Mouse (Mus musculus) right cerebral cortex, postnatal 36 days (tissue): ENCODE measurements around the gene Mfsd5.

Experiments used
- DNase-seq, 2 experiments: peaks; one replicate each; pipeline ENCODE4 v3.0.0; 2022; ENCODE audit warnings: low spot score in 2 of 2, mixed read lengths in 1 of 2

The Mfsd5 gene

DNA sequence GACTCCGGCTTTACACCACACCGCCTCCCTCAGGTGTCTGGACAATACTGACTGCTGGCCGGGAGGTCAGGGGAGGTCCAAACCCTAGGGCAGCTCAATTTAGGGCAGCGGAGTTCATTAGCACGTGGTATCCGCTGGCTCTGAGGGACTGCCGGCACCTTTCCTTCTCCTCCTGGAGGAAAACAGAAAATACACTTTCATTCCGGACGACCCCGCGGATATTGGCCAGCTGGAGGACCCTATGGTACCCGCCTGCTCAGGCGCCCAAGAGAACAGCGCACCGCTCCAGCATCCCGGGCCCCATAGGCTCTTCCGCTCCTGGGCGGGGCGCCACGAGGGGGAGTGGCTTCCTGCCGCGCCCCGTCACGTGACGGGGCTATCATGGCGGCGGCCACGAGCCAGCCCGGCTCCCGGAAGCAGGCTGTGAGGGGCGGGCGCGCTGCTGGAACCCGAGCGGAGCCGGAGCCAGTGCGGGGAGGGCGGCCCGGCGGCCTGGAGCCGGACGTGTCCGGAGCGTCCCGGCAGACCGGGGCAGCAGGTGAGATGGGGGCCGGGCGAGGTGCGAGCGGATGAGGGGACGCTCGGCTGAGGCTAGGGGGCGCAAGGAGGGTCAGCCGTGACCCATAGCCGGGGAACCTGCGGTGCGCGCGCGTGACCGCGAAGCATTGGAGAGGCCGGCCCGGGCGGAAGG, at the start of gene Mfsd5:
Mfsd5 (plus strand) TSS at position 363 of the 691 bp plus-strand sequence.
- peak; percentile 73 to 78 for DNase-seq

DNA sequence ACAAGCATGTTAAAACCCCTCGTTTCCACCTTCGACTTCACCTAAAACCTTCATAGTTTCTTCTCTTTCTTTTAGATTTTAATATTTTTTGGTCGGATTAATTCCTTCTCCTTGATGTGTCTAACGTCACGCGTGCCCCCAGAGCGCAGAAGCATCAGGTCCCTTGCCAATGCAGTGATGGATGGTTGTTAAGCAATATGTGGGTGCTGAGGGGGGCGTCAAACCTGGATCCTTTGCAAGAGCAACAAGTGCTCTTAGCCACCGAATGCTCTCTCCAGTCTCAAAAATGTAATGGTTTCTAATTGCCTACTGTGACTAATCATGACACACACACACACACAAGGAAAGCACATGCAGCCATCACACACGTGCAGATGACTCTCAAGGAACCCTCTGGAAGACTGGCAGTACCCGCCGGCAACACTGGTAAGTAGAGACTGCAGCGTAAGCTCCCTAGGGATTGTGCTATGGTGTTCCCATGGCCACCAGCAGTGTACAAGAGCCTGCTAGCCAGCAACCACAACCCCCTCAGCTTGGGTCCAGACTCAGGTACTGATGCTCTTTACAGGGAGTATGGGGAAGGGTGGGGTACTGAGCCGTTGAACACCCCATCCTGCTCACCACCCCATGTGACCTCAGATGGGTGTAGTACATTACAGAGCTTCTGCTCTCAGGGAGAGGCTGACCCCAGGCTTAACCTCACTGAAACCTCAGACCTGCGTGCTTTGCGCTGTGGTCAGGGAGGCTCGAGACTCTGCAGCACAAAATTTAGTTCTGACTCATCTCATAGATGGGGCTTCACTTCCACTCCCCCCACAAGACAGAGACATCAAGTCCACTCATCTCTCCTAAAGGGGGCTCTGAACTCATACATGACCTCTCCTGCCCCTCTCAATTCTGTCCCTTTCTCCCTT, 48.6 kb upstream of the Mfsd5 start:
- no peak for DNase-seq

DNA sequence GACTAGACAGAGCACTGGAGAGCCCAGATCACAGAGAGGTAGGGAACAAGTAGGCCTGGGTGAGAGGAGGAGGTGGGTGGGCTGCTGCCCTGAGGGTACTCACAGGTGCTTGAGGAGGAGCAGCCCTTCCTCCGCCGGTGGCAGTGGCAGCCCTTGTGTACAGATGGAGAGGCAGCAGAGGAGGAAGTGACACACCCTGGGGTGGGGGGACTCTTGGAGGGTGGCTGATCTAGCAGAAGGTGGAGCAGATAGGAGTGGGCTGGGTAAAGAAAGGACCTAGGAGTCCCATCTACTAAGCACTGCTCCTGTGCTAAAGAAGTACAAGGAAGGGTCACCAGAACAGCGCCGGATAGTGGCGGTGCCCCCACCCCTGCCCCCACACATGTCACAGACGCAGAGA, 47.5 kb upstream of the Mfsd5 start, which contains the start of gene Itgb7:
Itgb7 (minus strand) TSS at position 197 of the 400 bp plus-strand sequence.
- no peak for DNase-seq

DNA sequence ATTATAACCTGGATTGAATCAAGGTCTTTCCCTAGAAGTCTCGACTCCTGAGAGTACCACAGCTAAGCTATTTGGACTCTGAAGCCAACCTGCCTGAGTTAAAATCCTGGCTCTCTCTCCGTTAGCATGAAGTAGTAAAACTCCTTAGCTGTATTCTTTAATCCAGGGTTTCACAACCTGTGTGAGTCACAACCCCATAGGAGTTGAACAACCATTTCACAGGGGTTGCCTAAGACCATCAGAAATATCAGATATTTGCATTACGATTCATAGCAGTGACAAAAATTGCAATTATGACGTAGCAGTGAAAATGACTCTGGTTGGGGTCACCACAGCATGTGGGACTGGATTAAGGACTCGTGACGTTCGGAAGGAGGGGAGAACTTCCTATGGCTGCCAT, 46.5 kb upstream of the Mfsd5 start:
- no peak for DNase-seq

DNA sequence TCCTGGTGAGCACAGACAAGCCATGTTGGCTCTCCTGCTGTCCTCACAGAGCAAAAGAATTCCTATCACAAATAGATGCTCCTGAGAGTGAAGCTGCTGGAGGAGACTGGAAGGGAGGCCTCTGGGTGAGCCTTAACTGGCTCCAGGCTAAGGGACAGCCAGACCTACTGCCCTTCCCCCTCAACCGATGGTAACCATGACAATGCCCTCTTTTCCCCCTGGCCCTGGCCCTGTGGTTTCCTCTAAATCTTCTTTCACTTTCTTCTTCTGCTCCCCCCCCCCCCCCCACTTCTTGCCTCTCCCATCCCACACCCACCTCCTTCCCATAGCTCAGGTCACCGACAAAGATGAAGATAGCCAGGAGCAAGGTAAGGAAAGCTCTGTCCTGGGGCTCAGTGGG, 45.4 kb upstream of the Mfsd5 start:
- DNase-seq = no peak

DNA sequence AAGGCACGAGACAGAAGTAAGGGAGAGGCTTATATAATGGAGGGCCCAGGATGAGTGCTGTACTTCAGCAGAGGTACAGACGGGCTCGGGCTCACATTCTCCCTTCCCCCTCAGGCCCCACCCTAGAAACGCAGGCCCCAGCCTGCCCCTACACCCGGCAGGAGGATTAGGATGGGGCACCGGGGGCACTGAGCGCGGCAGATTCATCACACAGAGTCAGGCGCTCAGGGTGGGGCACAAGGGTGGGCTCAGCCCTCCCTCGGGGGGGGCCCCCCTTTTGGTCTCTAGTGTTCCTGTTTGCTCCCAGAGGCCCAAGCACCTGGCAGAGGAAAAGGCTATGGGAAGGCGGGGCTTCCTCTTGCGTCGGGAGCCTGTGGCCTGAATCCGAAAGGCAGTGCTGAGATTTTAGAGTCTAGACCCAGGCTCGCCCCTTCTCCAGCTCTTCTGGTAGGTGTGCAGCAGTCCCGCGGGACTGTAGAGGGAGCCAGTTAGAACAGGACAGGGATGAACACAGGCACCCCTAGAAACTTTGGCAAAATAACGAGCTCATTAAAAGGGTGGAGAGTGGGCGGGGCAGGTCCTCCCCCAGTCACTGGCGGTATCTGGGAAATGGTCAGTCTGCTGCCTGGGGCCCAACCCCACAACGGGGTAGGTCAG, 43.8 kb upstream of the Mfsd5 start:
- DNase-seq = no peak

DNA sequence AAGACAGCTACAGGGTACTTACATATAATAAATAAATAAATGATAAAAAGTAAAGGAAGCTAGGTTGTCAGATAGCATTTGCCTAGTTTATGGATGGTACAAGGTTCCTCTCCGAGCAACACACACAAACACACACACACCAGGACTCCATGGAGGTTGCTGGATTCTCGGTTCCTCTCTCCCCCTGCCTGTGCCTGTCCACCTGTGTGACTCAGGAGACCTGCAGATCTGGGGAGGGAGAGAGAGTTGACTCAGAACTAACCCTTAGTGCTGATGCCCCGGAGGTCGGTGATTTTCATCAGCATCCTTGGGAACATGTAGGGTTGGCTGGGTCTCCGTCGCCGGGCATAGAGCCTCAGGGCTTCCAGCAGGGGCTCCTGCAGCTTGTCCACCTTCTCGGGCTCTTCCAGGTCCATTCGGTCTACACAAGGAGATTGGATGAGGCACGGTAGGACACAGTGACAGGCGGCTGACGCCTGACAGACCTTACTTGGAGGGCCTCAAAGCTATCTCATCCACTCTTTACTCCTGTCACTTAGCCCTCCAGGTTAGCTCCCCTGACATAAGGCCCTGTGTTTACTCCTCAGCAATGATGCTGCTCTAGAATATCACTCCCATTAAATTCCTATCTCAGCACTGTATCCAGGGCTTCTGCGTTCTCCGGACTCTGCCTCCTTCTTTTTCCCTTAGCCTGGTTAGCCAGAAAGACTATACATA, 40.6 kb upstream of the Mfsd5 start:
- DNase-seq = no peak

DNA sequence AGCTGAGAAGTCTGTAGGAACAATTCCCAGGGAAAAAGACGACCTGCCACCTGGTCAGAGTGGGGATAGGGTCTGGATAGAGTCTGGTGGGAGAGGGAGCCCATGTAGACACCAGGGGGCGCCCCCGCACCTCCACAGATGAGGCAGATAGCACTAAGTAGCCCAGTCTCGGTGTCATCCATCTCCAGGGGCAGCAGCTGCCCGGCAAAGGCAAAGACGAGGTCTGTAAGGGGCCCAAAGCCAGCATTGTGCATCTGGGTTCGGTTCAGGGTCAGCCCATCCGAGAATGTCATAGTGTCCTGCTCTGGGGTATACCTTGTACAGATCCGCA, 40.0 kb upstream of the Mfsd5 start:
- DNase-seq = peak in 1 of 2 experiments; percentile 67

DNA sequence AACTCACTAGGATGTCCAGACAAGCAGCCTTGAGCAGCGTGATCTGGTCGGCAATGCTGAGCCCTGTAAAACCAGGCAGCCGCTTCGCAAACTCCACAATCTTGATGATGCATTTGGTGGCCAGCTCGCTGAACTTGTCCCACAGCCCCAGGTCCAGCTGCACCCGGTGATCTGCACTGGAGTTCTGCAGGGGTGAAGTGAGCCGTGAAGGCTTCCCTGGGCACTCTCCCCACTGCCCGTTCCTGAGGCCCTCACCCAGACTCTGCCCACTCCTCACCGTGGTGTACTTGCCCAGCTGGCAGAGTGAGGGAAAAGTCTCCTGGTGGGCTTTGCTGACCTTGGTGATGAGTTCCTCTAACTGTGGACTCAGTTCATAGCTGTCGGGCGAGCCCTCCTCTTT, 39.4 kb upstream of the Mfsd5 start:
- DNase-seq = no peak

DNA sequence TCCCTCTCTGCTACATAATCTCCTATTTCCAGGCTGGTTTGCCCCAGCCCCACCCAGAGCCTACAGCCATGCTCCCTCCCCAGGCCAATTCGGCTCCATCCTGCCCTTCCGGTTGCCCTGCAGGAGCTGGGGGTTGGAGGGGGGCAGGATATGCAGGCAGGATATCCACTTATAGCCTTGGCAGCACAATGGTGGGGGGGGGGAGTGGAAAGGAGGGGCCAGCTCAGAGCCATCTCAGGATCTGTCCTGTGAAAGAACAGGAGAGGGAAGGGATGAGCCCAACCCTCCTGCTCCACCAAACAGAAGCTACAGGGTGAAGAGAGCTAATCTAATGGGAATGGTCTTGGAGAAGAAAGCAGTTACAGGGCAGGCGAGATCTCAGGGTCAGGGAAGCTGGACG, 38.6 kb upstream of the Mfsd5 start:
- no peak for DNase-seq

DNA sequence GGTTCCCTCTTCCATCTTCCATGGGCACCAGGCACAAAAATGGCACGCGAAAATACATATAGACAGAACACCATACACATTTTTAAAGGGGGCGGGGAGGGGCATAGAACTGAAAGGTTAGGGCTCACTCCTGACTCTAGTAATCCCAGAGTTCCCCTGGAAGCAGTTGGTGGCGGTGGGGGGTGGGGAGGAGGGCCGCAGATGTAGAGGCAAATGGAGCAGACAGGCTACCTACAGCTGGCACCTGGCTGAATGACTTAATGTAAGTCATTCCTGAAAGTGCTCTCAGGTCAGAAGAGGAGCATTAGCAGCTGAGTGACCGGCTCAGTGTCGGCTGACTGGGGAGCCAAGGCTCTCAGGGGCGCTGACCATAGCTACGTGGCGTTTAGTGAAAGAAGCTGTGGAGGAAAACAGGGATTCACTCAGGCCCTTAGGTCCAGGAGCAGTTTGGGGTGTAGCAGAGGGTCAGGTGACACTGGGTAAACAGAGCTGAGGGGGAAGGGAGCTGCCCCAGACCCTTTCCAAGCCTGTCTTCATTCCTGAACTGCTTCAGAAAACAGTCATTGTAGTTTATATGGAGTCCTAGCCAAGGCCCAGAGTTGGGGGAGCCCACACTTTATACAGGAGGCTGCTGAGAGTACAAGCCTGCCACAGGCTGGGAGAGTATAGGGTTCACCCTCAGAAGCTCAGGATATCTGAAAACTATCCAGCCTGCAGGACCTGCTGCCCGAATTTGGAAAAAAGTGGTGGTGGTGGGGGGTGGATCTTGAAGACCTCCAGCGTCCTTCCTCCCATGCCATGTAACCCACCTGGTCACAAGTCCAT, 36.6 kb upstream of the Mfsd5 start:
- no peak for DNase-seq

DNA sequence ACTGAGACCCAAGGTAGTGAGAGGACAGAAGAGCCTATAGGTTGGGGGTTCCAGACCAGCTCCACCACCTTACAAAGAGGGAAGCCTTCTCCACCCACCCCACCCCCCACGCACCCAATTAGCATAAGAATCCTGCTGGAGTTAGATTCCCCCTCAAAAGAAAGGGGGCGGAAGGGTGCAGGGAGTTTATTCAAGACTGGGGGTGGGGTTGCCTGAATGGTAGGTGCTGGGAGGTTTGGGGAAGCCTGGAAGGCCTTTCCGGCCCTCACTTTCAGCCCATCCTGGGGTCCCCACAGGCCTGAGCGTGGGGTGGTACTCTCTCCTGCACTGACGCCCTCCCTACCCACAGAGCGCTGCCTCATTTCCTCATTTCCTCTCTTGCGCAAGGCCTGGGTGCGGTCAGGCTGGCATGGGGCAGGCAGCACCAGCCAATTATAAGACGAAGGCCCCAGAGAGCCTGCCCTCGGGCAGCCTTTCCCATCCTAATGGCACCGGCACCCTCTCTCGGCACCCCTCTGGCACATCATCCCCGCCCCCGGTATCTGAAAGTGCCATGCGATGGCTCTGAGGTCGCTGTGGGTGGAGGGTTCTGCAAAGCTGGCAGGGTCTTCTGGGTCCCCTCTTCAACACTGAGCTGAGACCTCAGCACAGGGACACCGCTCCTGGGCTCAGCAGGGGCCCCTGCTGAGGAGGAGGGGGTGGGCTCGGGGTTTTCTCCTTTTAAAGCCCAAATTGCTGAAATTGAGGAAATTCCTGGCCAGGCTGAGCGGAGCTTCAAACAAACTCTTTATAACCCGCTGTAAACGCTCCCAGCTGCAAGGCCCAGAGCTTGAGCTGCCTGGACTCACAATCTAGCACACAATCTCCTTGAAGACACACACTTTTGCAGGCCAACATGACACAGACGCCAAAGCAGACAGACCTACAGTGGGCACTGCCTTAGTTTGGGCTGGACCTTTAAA, 35.7 kb upstream of the Mfsd5 start:
- no peak for DNase-seq

DNA sequence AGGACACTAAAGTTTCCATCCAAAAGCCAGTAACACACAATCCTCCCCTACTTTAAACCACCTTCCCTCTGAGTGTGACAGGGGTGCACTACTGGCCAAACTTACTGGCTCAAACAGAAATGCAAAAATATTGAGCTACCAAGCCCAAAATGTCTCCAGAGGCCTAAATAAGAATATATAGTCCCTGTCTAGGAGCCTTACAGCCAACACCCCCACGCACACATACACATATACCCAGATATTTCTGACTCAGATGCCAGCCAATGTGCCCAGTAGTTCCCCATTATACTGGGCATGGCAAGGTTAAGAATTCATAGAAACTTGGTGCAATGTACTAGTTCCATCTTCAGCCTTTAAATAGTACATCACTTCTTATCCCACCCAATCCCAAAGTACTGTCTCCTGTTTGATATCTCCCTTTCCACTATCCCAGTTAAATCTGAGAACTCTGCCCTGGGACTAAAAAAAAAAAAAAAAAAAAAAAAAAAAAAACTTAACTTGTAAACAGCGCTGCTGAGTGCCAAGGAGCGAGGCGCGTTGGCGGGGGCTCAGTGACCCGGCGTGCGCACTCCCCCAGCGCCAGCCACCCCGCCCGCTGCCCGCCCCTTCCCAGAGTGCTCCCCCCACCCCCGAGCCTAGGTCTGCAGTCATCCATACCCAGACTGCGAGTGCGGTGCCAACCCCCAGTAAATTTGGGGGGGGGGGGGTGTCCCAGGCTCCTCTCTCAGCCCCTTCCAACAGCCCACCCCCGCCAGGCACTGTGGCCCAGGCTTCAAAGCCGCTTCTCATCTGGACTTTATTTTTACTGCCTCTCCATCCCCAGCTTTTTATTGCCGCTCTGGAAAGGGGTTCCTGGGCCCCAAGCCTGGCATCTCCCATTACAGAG, 34.7 kb upstream of the Mfsd5 start:
- DNase-seq = no peak

DNA sequence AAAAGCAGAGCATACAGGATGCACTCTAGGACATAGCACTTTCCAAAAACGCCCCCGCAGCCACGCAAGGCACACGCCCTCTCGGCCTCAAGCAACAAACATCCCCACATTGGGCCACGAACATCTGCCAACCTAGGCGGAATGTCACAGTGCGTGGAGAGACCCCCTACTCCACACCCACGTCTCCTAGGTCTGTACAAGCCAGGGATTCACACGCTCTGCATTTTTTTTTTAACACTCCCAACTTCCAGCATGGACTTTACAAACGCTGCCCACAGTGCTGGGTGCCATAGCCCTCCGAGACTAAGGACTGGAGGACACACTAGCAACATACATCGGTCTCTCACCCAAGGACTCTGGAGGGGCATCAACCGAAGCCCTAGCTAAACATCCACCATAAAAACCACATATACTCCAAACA, 33.8 kb upstream of the Mfsd5 start:
- DNase-seq = no peak

DNA sequence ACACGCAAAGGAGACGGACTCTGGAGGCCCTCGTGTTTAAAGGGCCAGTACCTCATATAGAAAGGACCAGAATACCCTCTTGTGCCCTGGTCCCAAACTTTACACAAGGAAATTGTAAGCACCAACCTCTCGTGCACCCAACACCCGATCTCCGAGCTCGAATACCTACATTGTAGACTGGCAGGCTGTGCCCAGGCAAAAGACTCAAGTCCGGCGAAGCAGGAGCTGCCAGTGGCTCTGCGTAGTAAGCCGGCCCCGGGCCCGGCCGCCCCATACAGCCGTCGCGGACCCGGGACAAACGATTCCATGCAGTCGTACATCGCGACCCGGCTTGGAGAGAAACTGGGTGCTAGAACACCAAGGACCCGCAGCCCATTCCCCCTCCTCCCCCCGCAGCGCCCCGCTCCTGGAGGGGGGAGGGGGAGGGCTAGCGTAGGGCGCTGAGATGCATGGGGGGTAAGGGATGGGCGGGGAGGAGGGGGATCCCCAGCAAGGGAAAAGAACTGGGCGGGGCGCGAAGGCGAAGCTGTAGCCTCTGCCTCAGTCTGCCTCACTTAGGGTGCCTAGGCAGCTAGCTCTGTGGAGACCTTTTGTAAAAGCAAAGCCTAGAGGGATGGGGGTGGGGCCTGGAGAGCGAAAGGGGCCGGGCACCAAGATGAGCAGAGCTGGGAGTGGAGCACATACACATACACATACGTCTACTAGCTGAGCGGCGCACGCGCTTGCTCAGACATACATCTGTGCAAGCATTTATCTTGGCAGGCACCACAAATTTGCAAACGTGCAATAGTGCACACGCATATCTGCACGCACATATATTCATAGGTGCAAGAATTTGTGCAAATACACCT, 33.1 kb upstream of the Mfsd5 start:
- peak; percentile 72 to 79 for DNase-seq

DNA sequence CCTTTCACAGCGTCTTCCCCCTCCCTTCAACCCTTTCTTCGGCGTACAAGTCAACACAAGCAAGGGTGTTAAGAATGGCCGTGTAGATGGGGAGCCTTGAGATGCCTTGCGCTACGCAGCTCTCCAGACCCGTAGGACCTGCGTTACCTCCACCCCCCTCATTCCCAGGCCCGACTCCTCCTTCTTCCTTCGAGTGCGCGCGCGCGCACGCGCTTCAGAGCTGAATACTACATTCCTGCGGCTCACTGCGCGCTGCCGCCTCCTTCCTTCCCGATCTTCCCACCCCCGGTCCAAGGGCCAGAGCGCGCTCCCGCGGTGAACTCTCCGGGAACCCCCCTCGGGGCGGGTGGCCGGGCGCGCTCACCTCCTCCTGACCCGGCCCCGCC, 32.4 kb upstream of the Mfsd5 start:
- peak; percentile 86 to 89 for DNase-seq

DNA sequence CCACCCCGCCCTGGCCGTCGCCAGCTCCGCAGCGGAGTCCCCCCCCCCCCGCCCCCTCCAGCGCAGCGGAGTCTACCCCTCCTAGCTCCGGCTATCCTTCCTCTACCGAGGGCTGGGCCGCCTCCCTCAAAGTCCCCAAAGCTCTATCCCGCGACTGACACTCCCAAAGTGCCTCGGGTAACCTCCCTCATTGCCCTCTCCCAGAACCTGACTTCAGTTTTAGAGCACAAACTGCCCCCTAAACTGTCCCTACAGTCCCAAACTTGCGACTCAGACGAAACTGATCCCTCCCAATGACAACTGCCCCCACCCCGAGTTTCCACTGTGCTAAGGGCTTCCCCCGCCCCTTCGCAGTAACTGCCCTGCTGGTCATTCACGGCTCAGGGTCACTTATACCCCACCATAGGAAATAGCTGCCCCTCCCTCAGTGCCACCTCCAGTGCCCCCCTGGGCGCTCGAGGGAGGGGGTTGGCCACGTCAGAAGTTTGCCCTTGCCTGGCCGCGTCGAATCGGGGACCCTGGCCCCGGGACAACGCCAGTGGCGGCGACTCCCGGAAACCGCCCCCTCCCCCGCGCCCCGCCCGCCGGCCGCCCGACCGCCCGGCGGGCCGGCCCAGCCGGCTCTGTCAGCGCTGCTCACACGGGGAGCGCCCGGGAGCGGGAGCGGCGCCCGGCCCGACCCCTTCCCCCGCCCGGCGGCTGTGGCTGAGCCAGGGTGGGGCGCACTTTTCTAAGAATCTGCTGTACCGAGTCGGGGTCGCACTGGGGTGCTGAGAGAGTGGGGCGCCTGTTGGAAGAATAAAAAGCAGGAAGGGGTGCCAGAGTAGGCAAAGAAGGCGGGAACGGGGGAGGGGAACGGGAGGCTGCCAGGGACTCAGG, 31.8 kb upstream of the Mfsd5 start:
- no peak for DNase-seq
